Mouse (Mus musculus): ENCODE results near the gene Trim9. TPM values are rescaled to one million over a fixed set of nuclear protein-coding genes. Genes with fewer than 3 reads are reported as not detected.

Gene Trim9
- polyA plus RNA-seq, 1 experiment: 202 TPM

GRCm38 (mm10) chr12:70212501-70212900, 134.9 kb downstream of the Trim9 start:
- no peak overlapping the region for H3K4me3 ChIP-seq (ENCODE audit: insufficient read depth, low read length)
- no peak overlapping the region for H3K27ac ChIP-seq (ENCODE audit: insufficient read depth, low read length)
- no peaks in the 10 kb centered on the region for H3K4me1 ChIP-seq (ENCODE audit: control insufficient read depth, insufficient read depth, low read length)
- TF ChIP-seq CTCF (IDR thresholded peaks at IDR 0.05; ENCODE audit: extremely low read depth, insufficient read depth, low read length): no peak
- TF ChIP-seq POLR2A (IDR thresholded peaks at IDR 0.05; ENCODE audit: extremely low read depth, insufficient read depth, low read length): no peak

DNA sequence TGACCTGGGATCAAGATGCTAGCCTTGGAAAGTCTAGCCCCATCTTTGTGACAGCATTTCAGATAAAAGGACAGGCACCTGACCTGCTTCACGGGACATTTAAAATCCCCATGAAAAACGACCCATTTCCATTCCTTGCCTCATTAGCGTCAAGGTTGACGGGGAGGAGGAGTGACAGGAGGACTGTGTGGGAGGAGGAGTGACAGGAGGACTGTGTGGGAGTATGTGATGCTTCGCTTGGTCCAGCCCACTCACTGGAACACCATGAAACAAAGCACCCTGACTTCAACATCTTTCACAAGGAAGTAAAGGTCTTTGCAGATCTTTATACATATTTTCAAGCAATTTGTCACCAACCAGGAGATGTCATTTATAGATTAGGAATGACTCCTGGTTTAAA, 139.2 kb downstream of the Trim9 start:
- H3K27ac ChIP-seq (ENCODE audit: insufficient read depth, low read length): no peak overlapping the region
- H3K4me3 ChIP-seq (ENCODE audit: insufficient read depth, low read length): no peak overlapping the region
- no peak for TF ChIP-seq CTCF (IDR thresholded peaks at IDR 0.05; ENCODE audit: extremely low read depth, insufficient read depth, low read length)
- TF ChIP-seq POLR2A (IDR thresholded peaks at IDR 0.05; ENCODE audit: extremely low read depth, insufficient read depth, low read length): no peak
- H3K4me1 ChIP-seq (ENCODE audit: control insufficient read depth, insufficient read depth, low read length): no peaks in the 10 kb centered on the region

GRCm38 (mm10) chr12:70204433-70204832, 143.0 kb downstream of the Trim9 start:
- TF ChIP-seq POLR2A (IDR thresholded peaks at IDR 0.05; ENCODE audit: extremely low read depth, insufficient read depth, low read length): no peak
- TF ChIP-seq CTCF (IDR thresholded peaks at IDR 0.05; ENCODE audit: extremely low read depth, insufficient read depth, low read length): no peak
- H3K4me1 ChIP-seq (ENCODE audit: control insufficient read depth, insufficient read depth, low read length): no peaks in the 10 kb centered on the region
- no peak overlapping the region for H3K27ac ChIP-seq (ENCODE audit: insufficient read depth, low read length)
- no peak overlapping the region for H3K4me3 ChIP-seq (ENCODE audit: insufficient read depth, low read length)

GRCm38 (mm10) chr12:70201926-70202529, 145.4 kb downstream of the Trim9 start:
- H3K27ac ChIP-seq (ENCODE audit: insufficient read depth, low read length): no peak overlapping the region
- no peak overlapping the region for H3K4me3 ChIP-seq (ENCODE audit: insufficient read depth, low read length)
- H3K4me1 ChIP-seq (ENCODE audit: control insufficient read depth, insufficient read depth, low read length): no peaks in the 10 kb centered on the region
- TF ChIP-seq CTCF (IDR thresholded peaks at IDR 0.05; ENCODE audit: extremely low read depth, insufficient read depth, low read length) (peak; percentile 10; the same call in 1 of the 2 replicates), POLR2A (IDR thresholded peaks at IDR 0.05; ENCODE audit: extremely low read depth, insufficient read depth, low read length) (no peak)

- Histone ChIP-seq H3K4me3 (ENCODE audit: insufficient read depth, low read length) (no peak overlapping the region), H3K27ac (ENCODE audit: insufficient read depth, low read length) (no peak overlapping the region), H3K4me1 (ENCODE audit: control insufficient read depth, insufficient read depth, low read length) (no peaks in the 10 kb centered on the region)
- TF ChIP-seq CTCF (IDR thresholded peaks at IDR 0.05; ENCODE audit: extremely low read depth, insufficient read depth, low read length): no peak
- no peak for TF ChIP-seq POLR2A (IDR thresholded peaks at IDR 0.05; ENCODE audit: extremely low read depth, insufficient read depth, low read length)
Observed at GRCm38 (mm10) chr12:70196341-70196740, 151.1 kb downstream of the Trim9 start.

DNA sequence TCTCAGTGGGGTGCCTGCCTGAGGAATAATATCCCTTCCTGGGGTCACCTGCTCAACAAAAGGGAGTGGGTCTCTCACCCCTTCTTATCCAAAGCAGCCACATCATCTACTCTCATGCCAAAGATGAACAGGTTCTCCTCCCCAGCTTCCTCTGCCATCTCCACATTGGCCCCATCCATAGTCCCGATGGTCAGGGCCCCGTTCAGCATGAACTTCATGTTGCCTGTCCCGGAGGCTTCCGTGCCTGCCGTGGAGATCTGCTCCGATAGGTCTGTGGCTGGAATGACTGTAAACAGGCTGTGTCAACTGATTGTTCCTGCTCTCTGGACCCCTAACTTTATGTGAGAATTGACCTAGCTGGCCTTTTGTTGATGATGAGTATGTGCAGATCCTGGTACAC, 152.0 kb downstream of the Trim9 start:
- no peak overlapping the region for H3K4me3 ChIP-seq (ENCODE audit: insufficient read depth, low read length)
- TF ChIP-seq CTCF (IDR thresholded peaks at IDR 0.05; ENCODE audit: extremely low read depth, insufficient read depth, low read length): no peak
- no peak for TF ChIP-seq POLR2A (IDR thresholded peaks at IDR 0.05; ENCODE audit: extremely low read depth, insufficient read depth, low read length)
- H3K27ac ChIP-seq (ENCODE audit: insufficient read depth, low read length): no peak overlapping the region

More for the DNA sequence above, 152.0 kb downstream of the Trim9 start:
- H3K4me1 ChIP-seq (ENCODE audit: control insufficient read depth, insufficient read depth, low read length): no peaks in the 10 kb centered on the region

Other genes starting within 250 kb of the Trim9 start
- gene Nin, start 233.9 kb downstream of the Trim9 start, polyA plus RNA-seq (2012; rRNA removed): 31.2 and 31.6 TPM in 2 replicates
- gene Abhd12b, start 193.5 kb downstream of the Trim9 start, polyA plus RNA-seq (2012; rRNA removed): 0.33 and 1.1 TPM in 2 replicates
- 2.4 and 2.7 TPM in 2 replicates for gene Pygl, start 116.1 kb downstream of the Trim9 start, polyA plus RNA-seq (2012; rRNA removed)
- gene Tmx1, start 105.5 kb upstream of the Trim9 start, polyA plus RNA-seq (2012; rRNA removed): 25.1 and 26.5 TPM in 2 replicates